Mouse (Mus musculus) cortical plate, adult 2 months (tissue): ENCODE measurements around the gene Micu1.

ENCODE experiments used
- CTCF ChIP-seq: fragments of 200-500 bp; IDR thresholded peaks from 2 replicates; pipeline ENCODE4 v1.5.1; 2011; ENCODE audit warnings: mild to moderate bottlenecking, control low read depth, low read length; ENCODE audit not compliant: insufficient read depth; ENCODE audit errors: extremely low read depth
- POLR2A ChIP-seq: fragments of 200-500 bp; IDR thresholded peaks from 2 replicates; pipeline ENCODE4 v1.6.1; 2011; ENCODE audit warnings: mild to moderate bottlenecking, low read length, control low read depth; ENCODE audit not compliant: insufficient read depth; ENCODE audit errors: extremely low read depth

- TF ChIP-seq POLR2A (no peak), CTCF (no peak)
Measured at GRCm38 (mm10) chr10:59901463-59901862, 199.2 kb downstream of the Micu1 start.
